Mouse (Mus musculus) heart, embryonic 15.5 days (tissue): Measurements from ENCODE around the gene Lrrc36. TPM values are rescaled to one million over a fixed set of nuclear protein-coding genes. Genes with fewer than 3 reads are reported as not detected.

Experiments
- ATAC-seq: fragments of 200-750 bp; cut with Nextera tagmentation; replicated peaks from 2 replicates; pipeline ENCODE4 v1.8.0; 2017; ENCODE audit warnings: low read depth, moderate TSS enrichment; ENCODE audit not compliant: insufficient number of reproducible peaks, insufficient read depth, low FRiP score
- H3K27ac ChIP-seq: fragments of 300-500 bp; sonication (generic); 2 replicates; pipeline ENCODE4 v1.5.1; 2015; ENCODE audit warnings: mild to moderate bottlenecking, inconsistent platforms
- H3K27me3 ChIP-seq: fragments of 300-500 bp; sonication (generic); 2 replicates; pipeline ENCODE4 v1.6.1; 2015; ENCODE audit warnings: inconsistent platforms
- H3K36me3 ChIP-seq: fragments of 300-500 bp; sonication (generic); 2 replicates; pipeline ENCODE4 v1.6.1; 2015; ENCODE audit warnings: mild to moderate bottlenecking, inconsistent platforms
- H3K4me1 ChIP-seq: fragments of 300-500 bp; sonication (generic); replicated peaks from 2 replicates; pipeline ENCODE4 v1.6.1; 2015; ENCODE audit warnings: inconsistent platforms
- H3K4me2 ChIP-seq: fragments of 300-500 bp; sonication (generic); 2 replicates; pipeline ENCODE4 v1.6.1; 2015; ENCODE audit warnings: inconsistent platforms, mild to moderate bottlenecking, moderate library complexity
- H3K4me3 ChIP-seq: fragments of 300-500 bp; sonication (generic); 2 replicates; pipeline ENCODE4 v1.5.1; 2015; ENCODE audit warnings: mild to moderate bottlenecking, inconsistent platforms
- H3K9ac ChIP-seq: fragments of 300-500 bp; sonication (generic); 2 replicates; pipeline ENCODE4 v1.6.1; 2015; ENCODE audit warnings: mild to moderate bottlenecking, inconsistent platforms
- H3K9me3 ChIP-seq: fragments of 300-500 bp; sonication (generic); replicated peaks from 2 replicates; pipeline ENCODE4 v1.6.1; 2016; ENCODE audit warnings: inconsistent platforms
- WGBS: fragments of 180-500 bp; shearing (Covaris S2); methylation state at CpG from one replicate; pipeline ENCODE4 v1.1.7; 2015; ENCODE audit warnings: mixed read lengths; 5-methylcytosine and 5-hydroxymethylcytosine counted together
- polyA plus RNA-seq: library from polyadenylated mRNA; unstranded; fragments of >200 nt; fragmentation: Nextera tagmentation; extraction: Ambion mirVana; gene quantifications from 2 replicates; pipeline ENCODE4 v1.2.1, GENCODE M21; 2015

Lrrc36 gene
- polyA plus RNA-seq, 1 experiment from 2014 or later, result 0.19 TPM

GRCm38 (mm10) chr8:105431743-105432515, 18.6 kb downstream of the Lrrc36 start:
- H3K27me3 ChIP-seq, result peaks cover 8% of the 10 kb centered on the region; the same call in 1 of the 2 replicates
- H3K9ac ChIP-seq, result no peak overlapping the region
- ATAC-seq, result no peak
- no peaks in the 10 kb centered on the region for H3K9me3 ChIP-seq
- H3K4me3 ChIP-seq, result no peak overlapping the region
- WGBS, result 66% methylated on average over 7 of the region's 7 CpGs
- H3K4me1 ChIP-seq, result no peaks in the 10 kb centered on the region
- no peaks in the 10 kb centered on the region for H3K36me3 ChIP-seq
- H3K27ac ChIP-seq, result no peak overlapping the region
- H3K4me2 ChIP-seq, result no peak overlapping the region

DNA sequence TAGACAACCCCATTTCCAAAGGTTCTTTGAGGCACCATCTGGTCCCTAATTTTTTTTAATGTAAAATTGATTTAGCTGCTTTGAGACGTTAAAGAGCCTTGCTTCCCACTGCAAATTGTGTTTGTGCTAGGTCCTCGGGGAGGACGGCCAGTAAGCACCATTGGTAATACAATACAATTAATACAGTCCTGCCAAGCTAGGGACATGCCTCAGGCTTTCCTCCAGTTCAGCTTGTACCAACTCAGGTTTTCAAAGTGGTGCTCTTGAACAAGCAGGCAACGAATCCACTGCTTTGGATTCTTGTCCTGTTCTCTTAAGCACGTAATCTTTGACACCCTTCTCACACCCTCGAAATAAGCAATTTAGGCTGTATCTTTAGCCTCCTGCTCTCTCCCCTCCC, 19.6 kb downstream of the Lrrc36 start:
- no peak for ATAC-seq
- WGBS, result 54% methylated on average over 6 of the region's 6 CpGs
- no peaks in the 10 kb centered on the region for H3K36me3 ChIP-seq

GRCm38 (mm10) chr8:105433511-105433910, 20.1 kb downstream of the Lrrc36 start:
- Histone ChIP-seq H3K4me2 (no peak overlapping the region), H3K36me3 (no peaks in the 10 kb centered on the region), H3K4me1 (peaks cover 4% of the 10 kb centered on the region; the same call in 1 of the 2 replicates), H3K27ac (no peak overlapping the region), H3K9ac (no peak overlapping the region), H3K27me3 (peaks cover 8% of the 10 kb centered on the region; the same call in 1 of the 2 replicates), H3K4me3 (no peak overlapping the region), H3K9me3 (no peaks in the 10 kb centered on the region)
- no peak for ATAC-seq
- WGBS, result 50% methylated on average over 5 of the region's 5 CpGs

More for the DNA sequence above, 19.6 kb downstream of the Lrrc36 start:
- Histone ChIP-seq H3K9ac (no peak overlapping the region), H3K27ac (no peak overlapping the region), H3K27me3 (peaks cover 8% of the 10 kb centered on the region; the same call in 1 of the 2 replicates), H3K4me2 (no peak overlapping the region), H3K4me1 (peaks cover 4% of the 10 kb centered on the region; the same call in 1 of the 2 replicates), H3K9me3 (no peaks in the 10 kb centered on the region), H3K4me3 (no peak overlapping the region)

DNA sequence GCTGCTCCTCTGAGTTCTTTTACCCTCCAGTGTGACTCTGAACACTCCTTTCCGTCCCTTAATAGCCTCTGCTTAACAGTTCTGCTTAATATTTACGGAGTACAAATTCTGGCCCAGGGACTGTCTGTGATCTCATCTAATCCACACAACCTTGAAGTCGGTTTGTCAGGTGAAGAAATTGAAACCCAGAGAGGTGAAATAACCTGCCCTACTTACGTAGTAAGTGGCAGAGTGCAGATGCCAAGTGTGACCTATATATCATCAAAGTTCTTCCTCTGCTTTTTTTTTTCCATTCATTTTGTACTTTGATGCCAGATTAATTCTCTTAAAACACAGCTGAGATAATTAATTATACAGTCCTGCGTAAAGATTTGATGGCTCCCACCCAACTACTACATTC, 20.8 kb downstream of the Lrrc36 start:
- Histone ChIP-seq H3K27ac (no peak overlapping the region), H3K4me1 (peaks cover 4% of the 10 kb centered on the region; the same call in 1 of the 2 replicates), H3K4me2 (no peak overlapping the region), H3K4me3 (no peak overlapping the region), H3K27me3 (peaks cover 8% of the 10 kb centered on the region; the same call in 1 of the 2 replicates), H3K9me3 (no peaks in the 10 kb centered on the region), H3K36me3 (no peaks in the 10 kb centered on the region), H3K9ac (no peak overlapping the region)
- ATAC-seq, result no peak
- 64% methylated on average over 5 of the region's 5 CpGs for WGBS

- no peak overlapping the region for H3K9ac ChIP-seq
- 78% methylated on average over 5 of the region's 5 CpGs for WGBS
- peaks cover 9% of the 10 kb centered on the region; the same call in 1 of the 2 replicates for H3K27me3 ChIP-seq
- no peak overlapping the region for H3K4me2 ChIP-seq
- H3K27ac ChIP-seq, result no peak overlapping the region
- H3K4me1 ChIP-seq, result peaks cover 4% of the 10 kb centered on the region; the same call in 1 of the 2 replicates
- H3K36me3 ChIP-seq, result no peaks in the 10 kb centered on the region
- no peaks in the 10 kb centered on the region for H3K9me3 ChIP-seq
- no peak overlapping the region for H3K4me3 ChIP-seq
- ATAC-seq, result no peak
Measured at GRCm38 (mm10) chr8:105436218-105436617, 22.8 kb downstream of the Lrrc36 start.

DNA sequence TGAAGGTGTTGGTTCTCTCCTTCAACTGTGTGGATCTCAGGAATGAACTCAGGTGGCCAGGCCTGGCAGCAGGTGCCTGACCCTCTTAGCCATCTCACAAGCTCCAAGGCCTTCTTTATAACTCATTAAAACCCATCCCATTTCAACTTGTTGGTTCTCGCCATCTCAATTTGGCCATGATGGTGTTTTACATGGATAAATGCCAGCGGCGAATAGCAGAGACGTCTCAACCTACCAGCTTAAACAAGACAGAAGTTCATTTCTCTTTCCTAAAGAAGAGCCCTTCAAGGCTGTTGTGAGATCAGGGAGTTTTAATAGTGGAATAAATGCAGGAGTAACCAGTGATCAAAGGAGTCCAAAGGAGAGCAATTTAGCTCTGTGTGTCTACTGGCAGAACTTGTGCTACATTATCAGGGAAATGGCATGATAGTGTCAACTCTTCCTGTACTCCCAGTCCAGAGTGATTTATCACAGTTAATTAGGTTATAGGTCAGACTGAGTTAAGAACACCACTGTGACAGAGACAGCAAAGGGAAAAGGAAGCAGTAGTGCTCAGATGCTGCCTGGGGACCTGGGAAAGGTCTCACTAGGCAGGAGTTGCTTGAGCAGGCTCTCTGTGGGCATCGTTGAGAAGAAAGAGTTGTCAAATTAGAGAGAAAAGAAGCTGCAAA, 23.8 kb downstream of the Lrrc36 start:
- ATAC-seq, result no peak
- Histone ChIP-seq H3K9me3 (no peaks in the 10 kb centered on the region), H3K4me3 (no peak overlapping the region), H3K36me3 (no peaks in the 10 kb centered on the region), H3K4me1 (peaks cover 4% of the 10 kb centered on the region; the same call in 1 of the 2 replicates), H3K27ac (no peak overlapping the region), H3K4me2 (no peak overlapping the region), H3K27me3 (peaks cover 9% of the 10 kb centered on the region; the same call in 1 of the 2 replicates), H3K9ac (no peak overlapping the region)
- WGBS, result 62% methylated on average over 5 of the region's 5 CpGs

GRCm38 (mm10) chr8:105438865-105439264, 25.5 kb downstream of the Lrrc36 start:
- Histone ChIP-seq H3K27ac (no peak overlapping the region), H3K9me3 (no peaks in the 10 kb centered on the region), H3K27me3 (peaks cover 9% of the 10 kb centered on the region; the same call in 1 of the 2 replicates), H3K4me3 (no peak overlapping the region), H3K4me2 (no peak overlapping the region), H3K36me3 (no peaks in the 10 kb centered on the region), H3K9ac (no peak overlapping the region), H3K4me1 (peaks cover 4% of the 10 kb centered on the region; the same call in 1 of the 2 replicates)
- ATAC-seq, result no peak
- 53% methylated on average over 5 of the region's 5 CpGs for WGBS

DNA sequence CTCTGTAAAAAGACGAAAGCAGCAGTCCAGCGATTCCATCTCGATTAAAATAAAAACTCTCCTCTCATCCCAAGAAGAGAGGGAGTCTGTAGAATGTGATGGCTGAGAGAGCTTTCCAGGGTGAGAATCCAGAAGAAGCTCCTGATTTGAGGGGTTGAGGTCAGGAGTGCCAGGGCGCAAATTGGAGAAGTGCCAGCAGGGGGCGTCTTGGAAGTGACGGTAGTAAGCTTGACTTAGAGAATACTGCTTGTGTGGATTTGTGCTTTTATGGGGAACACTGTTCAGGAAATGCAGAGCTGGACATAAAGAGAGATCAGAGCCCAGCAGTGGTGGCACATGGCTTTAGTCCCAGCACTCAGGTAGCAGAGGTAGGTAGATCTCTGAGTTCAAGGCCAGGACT, 28.1 kb downstream of the Lrrc36 start:
- H3K9ac ChIP-seq, result no peak overlapping the region
- no peaks in the 10 kb centered on the region for H3K36me3 ChIP-seq
- no peak overlapping the region for H3K27ac ChIP-seq
- 0 out of 2 replicates have a peak, but pooled peaks cover 4% of the 10 kb centered on the region for H3K27me3 ChIP-seq
- H3K9me3 ChIP-seq, result no peaks in the 10 kb centered on the region
- H3K4me1 ChIP-seq, result peaks cover 11% of the 10 kb centered on the region
- ATAC-seq, result no peak
- no peak overlapping the region for H3K4me2 ChIP-seq
- H3K4me3 ChIP-seq, result no peak overlapping the region
- 7% methylated on average over 6 of the region's 6 CpGs for WGBS

GRCm38 (mm10) chr8:105442661-105443060, 29.3 kb downstream of the Lrrc36 start:
- Histone ChIP-seq H3K4me1 (peaks cover 7% of the 10 kb centered on the region), H3K4me3 (no peak overlapping the region), H3K9ac (no peak overlapping the region), H3K27me3 (0 out of 2 replicates have a peak, but pooled peaks cover 4% of the 10 kb centered on the region), H3K4me2 (no peak overlapping the region), H3K36me3 (no peaks in the 10 kb centered on the region), H3K9me3 (no peaks in the 10 kb centered on the region), H3K27ac (no peak overlapping the region)
- WGBS, result 90% methylated on average over 5 of the region's 5 CpGs
- ATAC-seq, result no peak

GRCm38 (mm10) chr8:105445296-105446126, 32.1 kb downstream of the Lrrc36 start:
- H3K4me1 ChIP-seq, result peaks cover 7% of the 10 kb centered on the region
- no peak overlapping the region for H3K4me2 ChIP-seq
- H3K9me3 ChIP-seq, result no peaks in the 10 kb centered on the region
- no peak overlapping the region for H3K9ac ChIP-seq
- no peaks in the 10 kb centered on the region for H3K36me3 ChIP-seq
- WGBS, result 33% methylated on average over 11 of the region's 11 CpGs
- ATAC-seq, result no peak
- H3K4me3 ChIP-seq, result no peak overlapping the region
- H3K27ac ChIP-seq, result no peak overlapping the region
- H3K27me3 ChIP-seq, result no peaks in the 10 kb centered on the region

- no peak for ATAC-seq
- H3K27ac ChIP-seq, result peak overlapping the region; percentile 24; the same call in 1 of the 2 replicates
- no peaks in the 10 kb centered on the region for H3K27me3 ChIP-seq
- 26% methylated on average over 4 of the region's 4 CpGs for WGBS
- H3K4me2 ChIP-seq, result peak overlapping the region; percentile 33; the same call in 1 of the 2 replicates
- H3K9me3 ChIP-seq, result no peaks in the 10 kb centered on the region
- no peaks in the 10 kb centered on the region for H3K36me3 ChIP-seq
- no peak overlapping the region for H3K4me3 ChIP-seq
- peaks cover 7% of the 10 kb centered on the region for H3K4me1 ChIP-seq
- H3K9ac ChIP-seq, result no peak overlapping the region
Measured at GRCm38 (mm10) chr8:105446127-105446552, 32.8 kb downstream of the Lrrc36 start.
